Mouse (Mus musculus) effector memory CD4-positive, alpha-beta T cell, adult 5 months (primary cell): ENCODE measurements around the gene Malrd1. TPM values are rescaled to one million over a fixed set of nuclear protein-coding genes. Genes with fewer than 3 reads are reported as not detected.

Experiments
- polyA plus RNA-seq: library from polyadenylated mRNA; unstranded; fragments of 100-300 nt; shearing (Covaris generic); gene quantifications from one replicate; pipeline ENCODE4 v1.2.1, GENCODE M21; 2017

Gene Malrd1
- polyA plus RNA-seq = not detected

GRCm38 (mm10) chr2:15526241-15526924, at the start of gene Malrd1:
Gene Malrd1 (plus strand): TSS chr2:15526479.

